Mouse (Mus musculus): ENCODE data around the gene Brd2.

DNA sequence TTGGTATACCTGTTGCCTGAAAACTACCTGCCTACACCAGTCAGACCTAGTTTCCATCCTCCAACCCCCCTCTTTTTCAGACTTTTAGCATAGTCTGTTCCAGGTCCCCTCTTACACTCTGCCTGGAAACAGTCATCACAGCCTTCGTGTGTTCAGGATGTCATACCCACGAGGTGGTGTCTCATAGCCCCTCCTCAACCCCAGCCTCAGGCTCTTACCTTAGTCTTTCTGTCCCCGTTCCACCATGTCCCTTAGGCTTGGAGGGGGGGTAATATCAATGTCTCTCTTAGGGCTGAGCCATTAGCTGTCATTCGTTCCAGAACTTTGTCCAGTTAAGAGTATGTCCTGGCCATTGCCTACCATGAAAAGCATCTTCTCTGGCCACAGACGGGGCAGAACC lies 21.2 kb downstream of the Brd2 start:
- no peak for TF ChIP-seq CTCF (IDR thresholded peaks at IDR 0.05 in 2 of 3, conservative IDR thresholded peaks at IDR 0.05 in 1 of 3; ENCODE audit: control insufficient read depth in 1 of 3, insufficient read depth in 1 of 3, low read depth in 2 of 3, low read length in 3 of 3, poor library complexity in 1 of 3, severe bottlenecking in 1 of 3)
- TF ChIP-seq HCFC1 (IDR thresholded peaks at IDR 0.05; ENCODE audit: low read depth, low read length), result no peak
- TF ChIP-seq POLR2A (IDR thresholded peaks at IDR 0.05; ENCODE audit: control insufficient read depth in 1 of 2, insufficient read depth in 1 of 2, low read depth in 1 of 2, low read length in 2 of 2, poor library complexity in 1 of 2), result no peak
- TF ChIP-seq GATA1 (IDR thresholded peaks at IDR 0.05; ENCODE audit: low read depth, low read length), result no peak
- TF ChIP-seq TBP (IDR thresholded peaks at IDR 0.05; ENCODE audit: low read depth, low read length), result no peak
- no peak for TF ChIP-seq KAT2A (conservative IDR thresholded peaks at IDR 0.05; ENCODE audit: low read depth, low read length)
- no peak for TF ChIP-seq MXI1 (IDR thresholded peaks at IDR 0.05; ENCODE audit: low read depth, low read length)
- no peak for TF ChIP-seq SMC3 (IDR thresholded peaks at IDR 0.05; ENCODE audit: low read depth, low read length)
- TF ChIP-seq BHLHE40 (IDR thresholded peaks at IDR 0.05; ENCODE audit: borderline replicate concordance, low read depth, low read length), result no peak
- no peak for TF ChIP-seq MEF2A (IDR thresholded peaks at IDR 0.05; ENCODE audit: extremely low read depth, insufficient replicate concordance, low read depth, low read length, poor library complexity, severe bottlenecking)
